Mouse (Mus musculus) layer of hippocampus, adult 11-12 months (tissue): ENCODE measurements around the gene Ctcfl.
"Not testable (repeated sequence)": the region's sequence is repeated elsewhere in the genome, so short reads cannot be mapped to it uniquely, and the experiment has no call there.

Experiments used
- DNase-seq: peaks from one replicate; pipeline ENCODE4 v3.0.0; 2022; ENCODE audit warnings: low spot score

The Ctcfl gene

DNA sequence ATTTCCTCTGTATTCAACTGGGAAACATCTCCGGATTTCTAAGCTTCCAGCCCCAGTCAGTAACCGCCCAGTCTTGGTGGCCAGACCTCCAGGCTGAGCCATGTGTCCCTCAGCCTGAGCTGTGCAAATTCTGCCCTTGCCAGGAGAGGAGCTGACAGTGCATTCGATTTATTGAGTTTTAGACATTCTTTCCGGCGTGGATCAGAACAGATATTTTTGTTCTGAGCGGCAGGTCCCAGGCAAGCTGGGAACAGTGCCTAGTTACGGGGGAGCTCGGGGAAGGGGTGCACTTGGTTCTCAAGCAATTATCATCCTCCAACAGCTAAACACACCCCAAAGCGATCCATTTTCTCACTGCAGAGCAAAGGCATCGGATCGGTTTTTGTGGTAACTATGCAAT, 24.3 kb upstream of the Ctcfl start:
- DNase-seq, result peak; percentile 23

DNA sequence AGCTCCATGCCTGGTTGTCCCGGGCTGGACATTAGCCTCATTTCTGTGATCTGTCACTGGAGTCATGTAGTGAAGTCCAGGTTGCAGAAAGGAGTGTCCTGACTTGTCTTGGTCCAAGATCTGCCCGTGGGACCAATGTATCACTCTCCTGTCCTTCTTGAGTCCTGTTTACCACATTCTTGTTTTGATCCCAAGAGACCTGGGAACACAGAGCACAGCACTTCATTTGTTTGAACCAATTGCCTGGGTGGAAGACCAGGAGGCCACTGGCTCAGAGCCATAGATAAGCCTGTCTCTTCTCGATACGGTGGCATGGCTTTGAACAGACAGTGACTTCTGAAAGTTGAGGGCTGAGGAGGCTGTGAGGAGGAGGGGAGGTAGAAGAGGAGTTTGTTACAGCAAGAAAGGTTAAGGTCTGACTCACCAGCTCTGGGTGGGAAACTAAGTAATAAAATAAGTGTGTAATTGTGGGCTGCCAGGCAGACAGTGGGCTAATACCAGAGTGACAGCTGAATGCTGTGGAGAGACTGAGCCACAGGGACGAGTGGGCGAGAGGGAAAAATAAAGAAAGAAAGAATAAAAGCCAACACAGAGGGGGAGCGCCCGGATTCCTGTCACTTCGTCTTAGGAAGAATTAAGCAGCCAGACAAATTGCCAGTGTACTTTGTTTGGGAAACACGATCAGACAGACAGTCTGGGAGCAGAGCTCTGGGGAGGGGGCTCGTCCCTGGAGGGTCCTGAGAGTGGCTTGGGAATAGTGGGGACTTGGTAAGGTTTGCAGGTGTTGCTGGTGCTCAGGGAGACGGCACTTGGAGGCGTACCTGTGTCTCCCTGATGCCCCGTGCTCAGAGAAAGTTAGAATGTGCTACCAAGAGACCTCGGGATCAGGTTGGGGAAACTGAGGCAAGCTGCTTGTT, 19.3 kb upstream of the Ctcfl start:
- DNase-seq, result peak; percentile 14

DNA sequence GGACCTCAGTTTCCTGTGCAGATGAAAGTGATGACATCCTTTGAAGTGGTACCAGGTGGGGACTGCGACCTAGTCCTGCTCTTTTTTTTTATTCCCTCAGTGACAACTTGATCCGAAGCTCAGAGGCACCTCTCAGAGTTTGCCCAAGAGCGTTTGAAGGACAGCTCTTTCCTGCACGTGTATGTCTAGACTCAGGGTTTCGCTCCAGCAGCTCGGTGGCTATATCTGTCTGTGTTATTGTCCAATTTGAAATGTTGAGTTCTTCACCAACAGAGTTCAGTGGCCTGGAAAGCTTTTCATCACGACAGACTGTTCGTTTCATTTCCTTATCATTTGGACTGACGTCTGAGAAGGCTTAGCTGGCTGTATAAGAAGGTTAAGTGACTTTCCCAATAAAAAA, 15.4 kb upstream of the Ctcfl start:
- DNase-seq, result no peak

DNA sequence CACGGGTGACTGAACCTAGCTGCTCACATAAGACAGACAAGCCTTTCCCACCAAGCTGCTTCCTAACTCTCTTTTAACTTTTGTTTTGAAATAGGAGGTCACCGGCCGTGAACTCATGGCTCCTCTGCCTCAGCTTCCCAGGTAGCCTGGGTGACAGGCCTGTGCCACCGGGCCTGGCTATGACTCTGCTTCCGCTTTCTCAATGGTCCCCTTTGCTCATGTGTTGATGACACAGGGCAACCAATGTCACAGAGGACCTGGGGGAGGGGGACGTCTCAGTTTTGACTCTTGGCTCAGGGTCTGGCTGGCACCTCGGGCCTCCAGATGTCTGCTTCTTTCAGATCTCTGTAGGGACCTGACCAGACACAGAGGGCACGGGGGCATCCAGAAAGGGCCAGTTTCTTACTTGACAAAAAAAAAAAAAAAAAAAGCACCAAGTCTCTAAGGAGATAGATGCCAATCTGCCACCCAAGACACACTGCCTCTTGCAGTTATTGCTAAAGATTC, 13.5 kb upstream of the Ctcfl start:
- no peak for DNase-seq

DNA sequence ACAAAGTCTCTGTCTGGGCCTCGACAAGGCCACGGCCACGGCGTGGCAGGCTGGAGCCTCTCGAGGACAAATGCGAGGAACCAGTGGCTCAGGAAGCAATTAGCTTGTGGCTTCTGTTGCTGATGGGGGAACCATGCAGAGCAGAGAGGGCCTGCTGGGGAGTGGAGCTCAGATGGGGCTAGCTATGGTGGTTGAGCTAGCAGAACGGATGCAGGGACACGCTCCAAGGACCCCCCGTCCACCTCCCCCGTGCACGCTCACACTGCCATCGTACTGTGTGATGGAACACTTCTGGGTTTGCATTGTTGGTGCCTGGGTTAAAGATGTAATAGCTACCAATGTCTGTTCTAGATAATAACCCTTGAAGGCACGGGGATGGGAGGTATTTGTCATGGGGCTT, 12.9 kb upstream of the Ctcfl start:
- no peak for DNase-seq

DNA sequence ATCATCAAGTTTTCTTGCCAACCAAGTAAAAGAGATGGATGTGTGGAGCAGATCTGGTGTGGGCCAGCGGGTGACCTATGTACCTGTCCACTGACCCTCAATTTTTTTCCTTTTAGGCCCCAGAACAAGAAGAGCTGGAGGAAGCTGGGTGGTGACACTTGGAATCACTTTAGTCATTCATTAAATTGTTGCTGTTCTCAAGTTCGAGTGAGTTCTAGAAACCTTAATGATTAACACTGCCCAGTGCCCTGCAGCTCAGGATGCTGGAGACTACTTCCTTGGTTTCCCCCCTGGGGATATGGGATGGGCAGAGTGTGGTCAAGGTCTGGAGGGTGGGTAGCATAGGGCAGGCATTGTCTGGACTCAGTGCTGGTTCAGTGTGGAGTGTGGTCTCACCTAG, 9.8 kb upstream of the Ctcfl start:
- no peak for DNase-seq

DNA sequence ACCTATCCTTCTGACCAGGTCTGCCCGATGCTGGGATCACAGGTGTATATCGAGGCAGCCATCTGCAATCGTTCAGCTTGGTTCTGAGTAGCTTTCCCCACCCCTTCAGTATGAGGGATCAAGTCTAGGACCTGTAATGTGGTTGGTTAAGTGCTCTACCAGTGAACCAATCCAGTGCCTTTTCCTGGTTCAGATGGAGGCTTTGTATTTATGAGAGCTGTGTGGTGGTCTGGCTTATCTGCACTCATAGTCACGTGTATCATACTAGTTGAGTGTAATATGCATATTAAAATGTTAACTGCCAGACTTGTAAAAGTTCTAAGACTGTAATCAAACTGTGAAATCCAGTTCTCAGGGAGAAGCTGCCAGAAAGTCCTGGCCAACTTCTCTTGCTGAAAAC, 7.1 kb upstream of the Ctcfl start:
- DNase-seq, result no peak

DNA sequence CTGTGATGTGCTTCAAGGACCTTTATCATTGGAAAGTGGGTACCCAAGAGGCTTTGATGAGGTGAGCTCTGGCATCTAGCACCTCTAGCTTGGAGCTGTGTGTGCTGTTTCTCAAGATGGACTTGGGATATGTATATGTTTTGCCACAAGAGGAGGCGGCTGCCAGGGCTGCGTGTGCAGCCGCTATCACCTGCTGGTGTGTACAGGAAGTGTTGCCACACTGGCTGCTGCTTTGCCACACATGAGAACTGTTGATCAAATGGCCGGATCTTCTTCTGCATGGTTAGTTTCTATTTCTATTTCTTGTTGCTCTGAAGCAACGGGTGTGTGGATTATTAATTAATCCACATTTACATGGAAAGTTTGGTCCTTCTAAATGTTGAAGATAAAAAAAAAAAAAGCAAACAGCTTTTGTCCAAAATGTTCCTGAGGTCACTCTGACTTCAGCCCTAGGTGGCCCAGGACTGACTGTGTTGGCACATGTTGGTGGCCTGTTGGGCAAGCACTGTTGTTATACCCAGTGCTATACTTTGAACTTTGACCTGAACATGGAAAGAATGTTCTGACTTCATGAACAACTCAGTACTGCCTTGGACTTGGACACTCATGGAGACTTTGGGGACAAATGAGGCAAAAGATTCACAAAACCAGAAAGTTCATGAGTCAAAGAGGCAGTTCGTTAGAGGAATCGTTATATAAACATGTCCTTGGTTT, 4.9 kb upstream of the Ctcfl start:
- DNase-seq, result no peak

DNA sequence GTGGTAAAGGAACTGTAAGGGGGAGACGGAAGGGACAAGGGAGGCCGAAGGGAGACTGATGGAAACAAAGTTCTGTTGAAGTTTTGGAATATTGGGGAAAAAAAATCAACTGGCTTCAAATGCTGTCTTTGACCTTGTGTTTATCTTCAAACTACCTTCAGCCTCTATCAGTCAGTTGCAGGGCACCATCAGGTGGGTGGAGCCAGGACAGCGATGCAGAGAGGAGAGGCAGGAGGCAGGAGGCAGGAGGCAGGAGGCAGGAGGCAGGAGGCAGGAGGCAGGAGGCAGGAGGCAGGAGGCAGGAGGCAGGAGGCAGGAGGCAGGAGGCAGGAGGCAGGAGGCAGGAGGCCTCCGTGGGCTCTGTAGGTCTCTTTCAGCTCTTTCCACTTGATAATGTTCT, 792 bp upstream of the Ctcfl start:
- DNase-seq, result not testable (repeated sequence)

DNA sequence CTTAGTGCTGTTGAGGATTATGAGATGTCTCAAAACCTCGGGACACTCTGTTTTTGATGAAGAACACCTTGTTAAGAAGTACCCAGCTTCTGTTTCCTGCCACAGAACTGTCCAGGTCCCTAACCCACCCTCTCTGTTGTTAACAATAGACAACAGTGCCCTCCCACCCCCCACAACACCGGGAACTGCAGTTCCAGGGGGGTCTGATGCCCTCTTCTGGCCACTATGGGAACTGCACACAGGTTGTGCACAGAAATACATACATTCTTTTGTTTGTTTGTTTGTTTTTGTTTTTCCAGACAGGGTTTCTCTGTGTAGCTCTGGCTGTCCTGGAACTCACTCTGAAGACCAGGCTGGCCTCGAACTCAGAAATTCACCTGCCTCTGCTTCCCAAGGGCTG, 5.5 kb downstream of the Ctcfl start:
- DNase-seq, result not testable (repeated sequence)

DNA sequence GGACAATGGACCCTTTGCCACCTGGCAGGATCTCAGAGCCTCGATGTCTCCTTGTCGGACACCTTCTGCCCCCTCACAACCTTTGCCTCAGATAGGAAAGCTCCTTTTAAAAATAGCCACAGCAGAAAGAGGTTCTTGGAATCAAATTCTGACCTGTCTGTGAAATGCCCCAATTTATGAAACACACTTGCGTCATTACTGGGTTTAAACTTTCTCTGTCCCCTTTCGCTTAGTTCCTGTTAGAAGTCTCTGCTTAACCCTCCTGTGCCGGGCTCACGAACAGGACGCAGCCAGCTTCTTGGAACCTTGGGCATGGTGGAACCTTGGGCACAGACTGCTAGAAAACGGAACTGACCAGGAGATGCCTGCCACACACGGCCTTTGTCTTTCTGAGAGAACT, 8.8 kb downstream of the Ctcfl start:
- DNase-seq, result no peak

DNA sequence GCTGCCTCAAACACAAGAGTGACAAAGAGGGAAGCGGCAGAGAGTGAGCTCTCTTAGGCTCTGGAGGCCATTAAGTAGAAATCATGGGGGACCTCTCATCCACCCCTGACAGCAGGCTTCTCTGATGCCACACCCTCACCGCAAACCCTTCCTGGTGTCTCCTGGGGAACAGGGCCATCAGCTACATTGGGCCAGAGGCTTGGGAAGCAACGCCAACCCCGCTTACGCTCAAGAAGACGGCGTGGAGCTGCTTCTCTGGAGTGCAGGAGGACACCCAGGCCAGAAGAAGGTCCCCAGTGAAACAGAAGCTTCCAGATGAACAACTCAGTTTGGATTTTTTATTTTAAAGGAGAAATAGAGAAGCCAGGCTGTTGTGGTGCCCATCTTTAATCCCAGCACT, 9.8 kb downstream of the Ctcfl start:
- no peak for DNase-seq

DNA sequence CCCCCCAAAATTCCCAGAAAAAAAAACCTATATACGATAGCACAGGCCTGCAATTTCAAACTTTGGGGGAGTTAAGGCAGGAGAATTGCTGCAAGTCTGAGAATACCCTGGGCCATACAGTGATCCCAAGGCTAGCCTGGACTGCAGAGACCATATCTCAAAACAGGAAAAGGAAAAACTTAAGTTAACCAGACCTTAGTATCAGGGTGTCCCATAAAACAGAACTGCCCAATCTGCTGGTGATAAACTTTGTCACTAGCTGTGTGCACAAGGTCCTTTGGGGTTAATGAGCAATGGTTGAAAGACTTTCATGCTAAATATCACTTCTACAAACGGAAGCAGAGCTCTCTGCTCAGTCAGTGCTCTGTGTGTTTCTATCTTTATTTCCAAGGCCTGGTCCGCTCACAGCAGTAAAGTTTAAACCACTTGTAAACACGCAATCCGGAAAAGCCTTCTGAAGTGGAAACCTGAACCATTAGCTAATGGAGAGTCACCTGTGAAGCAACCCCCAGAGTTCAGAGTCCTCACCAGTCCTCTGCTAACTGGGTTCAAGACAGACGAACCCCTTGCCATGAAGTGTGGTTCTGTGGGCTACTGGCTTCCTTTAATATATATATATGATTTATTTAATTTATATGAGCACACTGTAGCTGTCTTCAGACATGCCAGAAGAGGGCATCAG, 10.7 kb downstream of the Ctcfl start:
- DNase-seq, result no peak

DNA sequence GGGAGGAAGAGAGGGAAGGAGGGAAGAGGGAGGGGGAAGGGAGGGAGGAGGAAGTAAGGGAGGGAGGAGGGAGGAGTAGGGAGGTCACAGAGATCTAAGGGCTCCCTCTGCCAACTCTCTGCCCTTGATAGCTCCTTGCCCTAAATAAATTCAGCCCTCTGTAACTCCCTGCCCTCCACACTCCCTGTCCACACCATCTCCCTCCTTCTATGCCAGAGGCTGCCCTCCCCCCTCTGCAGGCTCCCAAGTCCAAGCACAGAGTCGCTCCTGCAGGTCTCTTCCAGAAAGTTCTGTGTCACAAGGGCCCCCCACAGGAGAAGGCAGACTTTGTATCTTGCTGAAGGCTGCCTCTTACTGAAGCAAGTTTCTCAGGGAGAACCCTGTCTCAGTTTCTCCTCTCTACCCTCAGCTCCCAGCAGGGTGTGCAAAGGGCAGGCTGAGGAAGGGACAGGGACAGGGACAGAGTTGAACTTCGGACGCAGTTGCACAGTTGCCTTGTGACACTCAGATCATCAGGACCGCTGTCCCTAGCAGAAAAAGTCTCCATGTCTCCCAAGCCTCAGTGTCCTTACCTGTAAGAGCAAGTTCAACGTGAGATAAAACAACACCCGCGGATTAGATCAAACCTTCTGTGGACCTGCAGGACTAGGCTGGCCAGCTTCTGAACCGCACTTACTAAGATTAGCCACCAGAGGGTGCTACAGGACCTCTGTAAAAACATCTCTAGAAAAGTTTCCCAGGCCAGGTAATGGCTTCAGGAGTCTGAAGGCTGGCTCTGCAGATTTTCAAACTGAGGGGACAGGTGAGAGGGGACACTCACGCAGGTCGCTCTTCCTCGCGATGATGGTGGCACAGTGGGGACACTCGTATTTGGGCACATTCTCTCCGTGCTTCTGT, 12.2 kb downstream of the Ctcfl start:
- peak; percentile 64 for DNase-seq

DNA sequence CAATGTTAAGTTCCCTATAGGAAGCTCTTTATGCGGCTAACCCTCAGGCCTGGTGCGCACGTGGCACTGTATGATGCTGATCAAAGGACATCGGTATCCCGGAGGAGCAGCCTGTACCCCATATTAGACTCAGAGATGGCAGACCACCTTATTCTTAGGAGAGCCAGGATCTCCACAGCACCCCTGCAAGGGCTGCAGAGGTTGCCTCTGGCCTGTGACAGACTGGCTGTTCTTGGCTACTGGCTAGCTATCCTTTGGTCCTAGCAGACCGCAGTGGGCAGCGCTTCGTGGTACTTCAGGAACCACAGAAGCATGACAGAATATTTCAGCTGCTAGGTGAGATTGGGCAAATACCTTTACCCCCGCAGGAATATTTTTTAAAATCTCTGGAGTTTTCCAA, 12.9 kb downstream of the Ctcfl start:
- DNase-seq, result no peak

DNA sequence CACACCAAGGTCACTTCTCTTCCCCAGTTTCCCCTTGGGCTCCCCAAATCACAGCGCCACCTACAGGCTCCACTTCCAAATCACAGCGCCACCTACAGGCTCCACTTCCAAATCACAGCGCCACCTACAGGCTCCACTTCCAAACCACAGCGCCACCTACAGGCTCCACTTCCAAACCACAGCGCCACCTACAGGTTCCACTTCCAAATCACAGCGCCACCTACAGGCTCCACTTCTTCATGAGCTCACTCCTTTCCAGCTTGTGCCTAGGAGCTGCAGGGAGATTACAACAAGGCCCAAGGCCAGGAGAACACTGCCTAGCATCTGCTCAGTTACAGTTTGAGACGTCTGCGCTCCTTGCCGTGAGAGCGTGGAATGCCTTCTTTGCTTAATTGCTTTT, 22.0 kb downstream of the Ctcfl start:
- DNase-seq, result not testable (repeated sequence)

DNA sequence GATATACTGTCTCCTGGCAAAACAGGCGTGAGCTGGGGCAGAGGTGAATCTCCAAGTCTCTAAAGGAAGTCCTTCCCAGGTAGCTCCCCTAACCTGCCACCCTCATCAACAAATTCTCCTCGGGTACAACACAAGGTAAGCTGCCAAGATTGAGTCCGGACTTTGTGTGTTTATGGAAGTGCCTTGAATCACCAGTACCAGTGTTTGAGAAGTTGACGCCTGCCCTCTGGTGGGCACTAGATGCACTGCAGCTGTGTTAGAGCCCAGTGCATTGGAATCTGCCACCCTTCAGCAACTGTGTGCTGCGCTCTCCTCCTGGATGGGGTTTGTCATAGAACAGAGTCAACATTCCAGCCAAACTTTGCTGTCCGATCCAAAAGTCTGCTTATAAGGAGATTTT, 29.9 kb downstream of the Ctcfl start:
- peak; percentile 87 for DNase-seq

DNA sequence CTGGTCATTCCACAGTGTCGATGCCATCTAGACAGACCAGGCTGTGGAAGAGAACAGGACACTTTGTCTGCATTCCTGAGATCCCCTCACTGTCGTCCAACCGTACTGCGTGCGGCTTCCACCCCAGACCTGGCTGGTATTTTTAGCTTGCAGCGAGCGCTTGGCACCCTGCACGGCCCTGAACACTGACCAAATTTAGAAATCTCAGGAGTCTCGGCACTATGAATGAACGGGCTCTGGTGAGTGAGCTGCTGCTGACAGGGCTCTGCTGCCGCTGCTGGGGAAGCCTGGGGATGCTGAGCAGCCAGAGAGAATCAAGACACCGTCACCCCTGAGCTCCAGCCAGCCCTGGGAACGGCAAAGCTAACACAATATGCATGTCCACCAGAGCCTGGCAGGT, 31.9 kb downstream of the Ctcfl start:
- no peak for DNase-seq

DNA sequence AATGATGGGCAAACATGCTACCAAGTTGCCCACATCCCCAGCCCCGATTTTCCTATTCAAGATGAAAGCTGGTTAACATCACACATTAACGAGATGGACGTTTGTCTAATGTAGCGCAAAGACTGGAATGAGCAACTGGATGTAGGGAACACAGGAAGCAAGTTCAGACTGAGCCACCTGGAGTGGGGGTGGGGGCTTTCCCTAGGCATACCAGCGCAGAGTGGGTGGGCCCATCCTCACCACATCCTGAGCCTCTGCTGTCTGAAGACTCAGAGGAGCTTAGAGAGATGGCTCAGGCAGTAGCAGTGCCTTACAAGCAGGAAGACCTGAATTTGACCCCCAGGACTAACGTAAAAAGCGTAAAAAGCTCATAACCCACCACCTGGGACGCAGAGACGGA, 33.6 kb downstream of the Ctcfl start:
- no peak for DNase-seq

DNA sequence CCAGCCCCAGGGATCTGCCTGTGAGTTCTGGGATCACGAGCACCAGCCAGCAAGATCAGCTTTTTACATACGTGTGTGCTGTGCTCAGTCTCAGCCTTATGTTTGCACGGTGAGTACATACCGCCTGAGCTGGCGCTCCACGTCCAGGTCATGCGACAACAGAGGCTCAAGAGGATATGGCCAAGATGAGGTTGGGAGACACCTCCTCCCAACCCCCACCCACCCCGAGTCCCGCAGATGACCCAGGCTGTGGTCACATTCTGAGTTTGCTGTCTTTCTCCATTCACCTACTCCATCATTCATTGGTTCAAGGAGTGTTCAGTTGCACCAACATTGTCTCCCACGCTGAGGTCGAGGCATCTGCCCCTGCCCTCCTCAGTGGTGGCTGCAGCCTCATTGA, 34.5 kb downstream of the Ctcfl start:
- no peak for DNase-seq

DNA sequence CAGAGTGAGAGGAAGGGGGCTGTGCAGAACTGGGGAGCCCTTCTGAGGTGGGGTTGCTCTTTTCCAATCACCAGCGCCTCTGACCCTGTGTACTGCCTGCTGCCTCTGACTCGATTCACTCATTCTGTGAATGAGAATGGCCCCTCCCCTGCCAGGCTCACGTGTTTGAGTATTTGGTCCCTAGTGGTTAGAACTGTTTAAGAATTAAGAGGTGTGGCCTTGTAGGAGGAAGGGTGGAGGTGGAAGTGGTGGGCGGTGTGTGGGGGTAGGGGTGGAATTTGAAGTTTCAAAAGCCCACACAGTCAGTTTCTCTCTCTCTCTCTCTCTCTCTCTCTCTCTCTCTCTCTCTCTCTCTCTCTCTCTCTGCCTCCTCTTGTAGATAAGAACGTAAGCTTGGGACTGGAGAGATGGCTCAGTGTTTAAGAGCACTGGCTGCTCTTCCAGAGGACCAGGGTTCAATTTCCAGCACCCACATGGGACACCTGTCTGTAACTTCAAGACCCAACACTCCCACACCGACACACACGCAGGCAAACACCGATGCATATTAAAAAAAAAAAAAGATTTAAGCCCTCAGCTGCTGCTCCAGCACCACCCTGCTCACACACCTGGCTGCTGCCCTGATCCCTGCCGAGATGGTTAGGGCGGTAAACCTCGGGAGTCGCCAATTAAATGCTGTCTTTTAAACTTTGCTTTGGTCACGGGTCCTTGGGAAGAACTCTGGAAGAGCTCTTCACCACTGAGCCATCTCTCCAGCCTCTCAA, 35.4 kb downstream of the Ctcfl start:
- DNase-seq, result no peak
